12 mouse cellular contexts compared by ENCODE assay signal in the genomic region with DNA sequence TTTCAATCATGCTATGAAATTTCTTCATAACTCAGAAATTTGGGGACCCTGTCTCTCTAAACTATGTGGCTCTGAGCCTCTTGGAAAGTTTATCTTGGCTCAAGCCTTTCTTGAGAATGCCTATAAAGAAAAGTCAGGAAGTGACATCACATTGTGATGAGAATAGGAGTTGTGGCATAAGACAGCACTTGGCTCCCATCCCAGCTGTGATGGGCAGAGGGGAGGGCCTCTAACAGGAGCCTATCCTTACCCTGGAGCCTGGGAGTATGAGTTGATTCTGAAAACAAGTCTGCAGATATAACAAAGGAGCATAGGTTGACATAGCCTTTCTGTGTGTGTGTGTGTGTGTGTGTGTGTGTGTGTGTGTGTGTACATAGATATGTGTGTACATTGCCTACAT.
DNase-seq lines count a peak whose midpoint lies in the region; ATAC-seq and TF ChIP-seq lines count a peak whose summit lies in the region.
"Had no signal": no experiment of that assay in that cellular context is flagged by ENCODE, and none has a peak within 500 bp of the region (broad histone marks: within the 10 kb centered on the region; RNA-seq: fewer than 3 reads in every experiment).

No protein-coding gene starts in this region.

- DNase-seq in embryonic facial prominence, embryonic 10.5 days (ENCODE audit: low spot score): no peak
- peak; percentile 54 for DNase-seq in MEL (ENCODE audit: low read depth, low spot score)
- no peak for DNase-seq in urinary bladder, postnatal 36 days (ENCODE audit: low spot score in 2 of 2)
- DNase-seq in right cerebral cortex, postnatal 36 days (ENCODE audit: low spot score in 2 of 2): no peak
- DNase-seq: liver, embryonic 13.5 days; thymus, postnatal 25 days had no signal

- no peak overlapping the region for H3K4me3 ChIP-seq in embryonic facial prominence, embryonic 13.5 days
- H3K4me3 ChIP-seq in embryonic facial prominence, embryonic 10.5 days: no peak overlapping the region
- no peak overlapping the region for H3K4me3 ChIP-seq in MEL (ENCODE audit: control insufficient read depth in 1 of 2, insufficient read depth in 1 of 2, low read depth in 2 of 2, low read length in 2 of 2)
- no peak overlapping the region for H3K4me3 ChIP-seq in intestine, embryonic 16.5 days (ENCODE audit: low read length)
- H3K4me3 ChIP-seq in lung, embryonic 16.5 days (ENCODE audit: low read length): no peak overlapping the region
- H3K4me3 ChIP-seq in forebrain, embryonic 15.5 days: no peak overlapping the region
- H3K4me3 ChIP-seq: forebrain, embryonic 12.5 days; left cerebral cortex, adult 2 months; liver, embryonic 13.5 days had no signal

- no peak overlapping the region for H3K9ac ChIP-seq in embryonic facial prominence, embryonic 13.5 days
- no peak overlapping the region for H3K9ac ChIP-seq in MEL (ENCODE audit: control insufficient read depth, low read depth, low read length, poor library complexity, severe bottlenecking)
- no peak overlapping the region for H3K9ac ChIP-seq in intestine, embryonic 16.5 days (ENCODE audit: low read depth, low read length)
- no peak overlapping the region for H3K9ac ChIP-seq in lung, embryonic 16.5 days (ENCODE audit: low read length)
- no peak overlapping the region for H3K9ac ChIP-seq in forebrain, embryonic 15.5 days (replicated peaks)
- H3K9ac ChIP-seq: forebrain, embryonic 12.5 days; liver, embryonic 13.5 days had no signal

- no peak overlapping the region for H3K4me2 ChIP-seq in embryonic facial prominence, embryonic 13.5 days
- H3K4me2 ChIP-seq in intestine, embryonic 16.5 days (ENCODE audit: low read depth, low read length): no peak overlapping the region
- H3K4me2 ChIP-seq in lung, embryonic 16.5 days (ENCODE audit: low read depth, low read length): no peak overlapping the region
- H3K4me2 ChIP-seq in forebrain, embryonic 15.5 days (replicated peaks): no peak overlapping the region
- H3K4me2 ChIP-seq: forebrain, embryonic 12.5 days; liver, embryonic 13.5 days had no signal

- no peaks in the 10 kb centered on the region for H3K79me2 ChIP-seq in MEL (ENCODE audit: control insufficient read depth, insufficient read depth, low read length, poor library complexity)

- TF ChIP-seq RAD21 in MEL (IDR thresholded peaks at IDR 0.05; ENCODE audit: low read depth, low read length): no peak

- no peaks in the 10 kb centered on the region for H3K36me3 ChIP-seq in embryonic facial prominence, embryonic 13.5 days
- no peaks in the 10 kb centered on the region for H3K36me3 ChIP-seq in embryonic facial prominence, embryonic 10.5 days (replicated peaks)
- H3K36me3 ChIP-seq in MEL (ENCODE audit: control insufficient read depth in 1 of 2, insufficient read depth in 2 of 2, low read length in 2 of 2): peaks cover 0 to 10% of the 10 kb centered on the region in 2 experiments; a peak in 2 of 4 replicates
- no peaks in the 10 kb centered on the region for H3K36me3 ChIP-seq in intestine, embryonic 16.5 days (ENCODE audit: control insufficient read depth, insufficient read depth, low read length)
- H3K36me3 ChIP-seq in lung, embryonic 16.5 days (ENCODE audit: control insufficient read depth, insufficient read depth, low read length): no peaks in the 10 kb centered on the region
- H3K36me3 ChIP-seq in forebrain, embryonic 15.5 days: no peaks in the 10 kb centered on the region
- H3K36me3 ChIP-seq: forebrain, embryonic 12.5 days; liver, embryonic 13.5 days had no signal

- no peak for TF ChIP-seq CTCF in MEL (IDR thresholded peaks at IDR 0.05 in 2 of 3, conservative IDR thresholded peaks at IDR 0.05 in 1 of 3; ENCODE audit: control insufficient read depth in 1 of 3, insufficient read depth in 1 of 3, low read depth in 2 of 3, low read length in 3 of 3, poor library complexity in 1 of 3, severe bottlenecking in 1 of 3)

- H3K27ac ChIP-seq in embryonic facial prominence, embryonic 13.5 days: 0 out of 2 replicates have a peak overlapping the region, but pooled peaks have one; percentile 48
- no peak overlapping the region for H3K27ac ChIP-seq in embryonic facial prominence, embryonic 10.5 days (replicated peaks)
- H3K27ac ChIP-seq in MEL (ENCODE audit: control insufficient read depth, low read depth, low read length): no peak overlapping the region
- H3K27ac ChIP-seq in intestine, embryonic 16.5 days (ENCODE audit: low read length): 0 out of 2 replicates have a peak overlapping the region, but pooled peaks have one; percentile 42
- peak overlapping the region; percentile 98 for H3K27ac ChIP-seq in lung, embryonic 16.5 days (ENCODE audit: low read length)
- no peak overlapping the region for H3K27ac ChIP-seq in forebrain, embryonic 15.5 days (replicated peaks)
- H3K27ac ChIP-seq: forebrain, embryonic 12.5 days; left cerebral cortex, adult 2 months; liver, embryonic 13.5 days had no signal

- H3K9me3 ChIP-seq in embryonic facial prominence, embryonic 13.5 days: no peaks in the 10 kb centered on the region
- no peaks in the 10 kb centered on the region for H3K9me3 ChIP-seq in embryonic facial prominence, embryonic 10.5 days
- no peaks in the 10 kb centered on the region for H3K9me3 ChIP-seq in MEL (replicated peaks; ENCODE audit: insufficient read depth, low read length)
- no peaks in the 10 kb centered on the region for H3K9me3 ChIP-seq in intestine, embryonic 16.5 days (ENCODE audit: control insufficient read depth, low read length)
- no peaks in the 10 kb centered on the region for H3K9me3 ChIP-seq in lung, embryonic 16.5 days (ENCODE audit: control insufficient read depth, low read length)
- H3K9me3 ChIP-seq in forebrain, embryonic 15.5 days: no peaks in the 10 kb centered on the region
- H3K9me3 ChIP-seq: forebrain, embryonic 12.5 days; liver, embryonic 13.5 days had no signal

- no peak for TF ChIP-seq POLR2A in MEL (IDR thresholded peaks at IDR 0.05; ENCODE audit: control insufficient read depth in 1 of 2, insufficient read depth in 1 of 2, low read depth in 1 of 2, low read length in 2 of 2, poor library complexity in 1 of 2)

- ATAC-seq in embryonic facial prominence, embryonic 13.5 days (ENCODE audit: insufficient number of reproducible peaks, insufficient read depth, low FRiP score, low TSS enrichment, low read depth): no peak
- no peak for ATAC-seq in intestine, embryonic 16.5 days
- peak; percentile 24; the same call in 1 of the 2 replicates for ATAC-seq in lung, embryonic 16.5 days (ENCODE audit: low read depth)
- ATAC-seq in forebrain, embryonic 15.5 days (replicated peaks): no peak

- no peaks in the 10 kb centered on the region for H3K27me3 ChIP-seq in embryonic facial prominence, embryonic 13.5 days
- no peaks in the 10 kb centered on the region for H3K27me3 ChIP-seq in embryonic facial prominence, embryonic 10.5 days (replicated peaks; ENCODE audit: low read depth, poor library complexity, severe bottlenecking)
- no peaks in the 10 kb centered on the region for H3K27me3 ChIP-seq in MEL (ENCODE audit: control insufficient read depth in 1 of 2, insufficient read depth in 2 of 2, low read length in 2 of 2)
- no peaks in the 10 kb centered on the region for H3K27me3 ChIP-seq in intestine, embryonic 16.5 days (replicated peaks; ENCODE audit: control insufficient read depth, insufficient read depth, low read length)
- no peaks in the 10 kb centered on the region for H3K27me3 ChIP-seq in lung, embryonic 16.5 days (ENCODE audit: control insufficient read depth, insufficient read depth, low read depth, low read length)
- H3K27me3 ChIP-seq in forebrain, embryonic 15.5 days: peaks cover 42% of the 10 kb centered on the region
- H3K27me3 ChIP-seq: liver, embryonic 13.5 days had no signal

- no peak for TF ChIP-seq EP300 in MEL (IDR thresholded peaks at IDR 0.05; ENCODE audit: low read depth in 1 of 2, low read length in 2 of 2)

- H3K4me1 ChIP-seq in embryonic facial prominence, embryonic 13.5 days: peaks cover 20% of the 10 kb centered on the region
- H3K4me1 ChIP-seq in embryonic facial prominence, embryonic 10.5 days: peaks cover 12% of the 10 kb centered on the region
- H3K4me1 ChIP-seq in MEL (ENCODE audit: control insufficient read depth in 1 of 2, insufficient read depth in 2 of 2, low read length in 2 of 2): peaks cover 0 to 4% of the 10 kb centered on the region in 2 experiments; a peak in 2 of 4 replicates
- peaks cover 5% of the 10 kb centered on the region; the same call in 1 of the 2 replicates for H3K4me1 ChIP-seq in intestine, embryonic 16.5 days (ENCODE audit: control insufficient read depth, insufficient read depth, low read length)
- peaks cover 30% of the 10 kb centered on the region for H3K4me1 ChIP-seq in lung, embryonic 16.5 days (replicated peaks; ENCODE audit: control insufficient read depth, insufficient read depth, low read length)
- H3K4me1 ChIP-seq in forebrain, embryonic 15.5 days: peaks cover 12% of the 10 kb centered on the region
- H3K4me1 ChIP-seq: liver, embryonic 13.5 days had no signal

TF ChIP-seq in MEL, 35 proteins besides CTCF, POLR2A, EP300 and RAD21:
- TF ChIP-seq SIN3A (IDR thresholded peaks at IDR 0.05; ENCODE audit: low read length): no peak
- TF ChIP-seq ETS1 (IDR thresholded peaks at IDR 0.05; ENCODE audit: low read depth, low read length): 0 out of 2 replicates have a peak, but pooled peaks have one; percentile 23
- TF ChIP-seq NRF1 (IDR thresholded peaks at IDR 0.05; ENCODE audit: insufficient read depth, low read depth, low read length, poor library complexity, severe bottlenecking): no peak

Comparison
In these comparisons a context has a peak if more than half of its experiments do, and no peak if none do; other contexts are left out.
1. H3K27ac ChIP-seq: peak in embryonic facial prominence, embryonic 13.5 days (single experiment), intestine, embryonic 16.5 days (single experiment) and lung, embryonic 16.5 days (single experiment); none in embryonic facial prominence, embryonic 10.5 days (single experiment), MEL (single experiment) and forebrain, embryonic 15.5 days (single experiment).